13 mouse cellular contexts compared by ENCODE assay signal in the genomic region with DNA sequence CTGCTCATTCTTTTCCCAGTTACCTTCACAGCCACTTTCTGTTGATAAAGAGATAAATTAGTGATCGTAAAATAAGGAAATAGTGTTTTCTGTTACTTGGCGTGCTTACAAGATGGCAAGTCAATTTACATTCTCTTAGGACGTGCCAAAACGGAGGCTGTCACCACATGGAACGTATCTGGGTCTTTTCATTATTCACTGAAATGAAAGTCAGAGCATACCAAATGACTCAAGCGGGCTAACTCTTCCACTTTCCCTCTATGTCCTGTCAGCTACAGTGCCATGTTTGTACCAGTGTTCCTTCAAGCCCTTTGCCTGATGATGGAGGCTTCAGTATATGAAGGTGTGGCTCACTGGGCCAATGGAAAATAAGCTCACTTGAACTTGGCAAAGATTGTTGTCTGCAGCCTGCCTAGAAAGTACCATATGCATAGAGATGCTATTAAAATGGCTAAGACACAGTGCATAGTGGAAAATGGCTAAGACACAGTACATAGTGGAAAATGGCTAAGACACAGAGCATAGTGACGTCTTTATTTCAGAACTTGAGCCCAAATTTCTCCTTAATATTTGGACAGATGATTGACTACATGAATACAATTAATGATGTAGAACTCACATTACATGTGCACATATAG. TPM values are rescaled to one million over a fixed set of nuclear protein-coding genes. Genes with fewer than 3 reads are reported as not detected.
A peak's percentile ranks its signal among the peaks of the same experiment; 100 is the strongest.
DNase-seq lines count a peak whose midpoint lies in the region.
"Had no signal": no experiment of that assay in that cellular context is flagged by ENCODE, and none has a peak within 500 bp of the region (broad histone marks: within the 10 kb centered on the region; RNA-seq: fewer than 3 reads in every experiment).

No protein-coding gene starts in this region.

- DNase-seq in heart, adult 11 months, result peak; percentile 39
- DNase-seq in heart, postnatal 4 days, result no peak
- peak; percentile 4 for DNase-seq in layer of hippocampus, adult 11-12 months (ENCODE audit: low spot score)
- DNase-seq in layer of hippocampus, adult 9-11 months, result no peak
- DNase-seq in MN1 (ENCODE audit: low spot score) (peak; percentile 69), adipocyte (ENCODE audit: low spot score) (no peak)
- DNase-seq in brain, adult 2 months (ENCODE audit: low read depth, low spot score), result peak; percentile 23
- no peak for DNase-seq in natural killer cell, adult 2 months (ENCODE audit: low spot score in 2 of 2)
- DNase-seq: adrenal gland, postnatal 10 days; cerebellum, adult 18-20 months; cerebellum, postnatal 10 days; gastrocnemius, postnatal 36 days; kidney, adult 2 months had no signal

RNA-seq across cellular contexts. Expression of a gene that starts 17.8 kb away (rescaled TPM):
- total RNA-seq in heart, postnatal 4 days (2021), result 1 to 10 TPM; 2.7 to 2.8 TPM

Comparison
In these comparisons a context has a peak if more than half of its experiments do, and no peak if none do; other contexts are left out.
1. DNase-seq: peak in heart, adult 11 months (single experiment), layer of hippocampus, adult 11-12 months (single experiment), MN1 (single experiment) and brain, adult 2 months (single experiment); none in heart, postnatal 4 days (single experiment), layer of hippocampus, adult 9-11 months (single experiment), adipocyte (single experiment) and natural killer cell, adult 2 months (0 of 2).